Mouse (Mus musculus) spleen, adult 10 weeks (tissue): Measurements from ENCODE around the gene Btbd35f4. TPM values are rescaled to one million over a fixed set of nuclear protein-coding genes. Genes with fewer than 3 reads are reported as not detected.

Experiments
- polyA plus RNA-seq: library from polyadenylated mRNA; stranded (reverse); fragments of 350-450 nt; fragmentation: Illumina TruSeq; extraction: RNeasy Lipid Tissue Mini Kit (QIAGEN cat#74804); gene quantifications from one replicate; pipeline ENCODE4 v1.2.3, GENCODE M21; 2015; ENCODE audit warnings: low replicate concordance; ENCODE audit not compliant: insufficient read depth

Gene Btbd35f4
- not detected for polyA plus RNA-seq

GRCm38 (mm10) chrX:4800196-4800595 lies at the start of gene Btbd35f4:
Btbd35f4 (plus strand) TSS chrX:4800496.

Other genes with a start within 250 kb of the Btbd35f4 start
- not detected for gene Btbd35f27, start 151.6 kb downstream of the Btbd35f4 start, polyA plus RNA-seq